Mouse (Mus musculus) layer of hippocampus, adult 18-20 months (tissue): Measurements from ENCODE around the gene Klc4. TPM values are rescaled to one million over a fixed set of nuclear protein-coding genes. Genes with fewer than 3 reads are reported as not detected.
A peak's percentile ranks its signal among the peaks of the same experiment; 100 is the strongest.

Experiments
- DNase-seq, 2 experiments: peaks; one replicate each; pipeline ENCODE4 v3.0.0; 2022; ENCODE audit warnings: low spot score in 2 of 2
- total RNA-seq, 2 experiments: library from RNA; stranded (reverse); gene quantifications; 2 replicates each; pipeline ENCODE4 v1.2.3; 2021

The Klc4 gene
- total RNA-seq, 2 experiments from 2014 or later = 22.4 to 22.6 TPM

DNA sequence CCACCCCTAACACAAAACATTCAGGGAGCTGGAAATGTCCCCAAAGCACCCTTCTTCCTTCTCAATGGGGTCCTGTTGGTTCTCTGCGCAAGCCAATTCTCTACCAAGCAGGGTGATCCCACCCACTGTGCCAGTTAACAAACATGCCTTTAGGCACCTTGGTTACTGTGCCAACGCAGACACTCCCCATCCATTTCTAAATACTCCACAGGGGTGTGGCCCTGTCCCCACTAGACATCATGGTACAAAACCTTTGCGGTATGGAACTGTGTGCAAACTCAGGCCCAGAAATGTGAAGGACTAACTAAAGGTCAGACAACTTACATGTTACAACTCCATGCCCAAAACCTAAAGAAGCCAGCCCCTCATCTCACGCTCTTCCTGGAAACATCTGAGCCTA, 52.7 kb downstream of the Klc4 start:
- DNase-seq = no peak

GRCm38 (mm10) chr17:46591406-46591805, 54.4 kb downstream of the Klc4 start:
- no peak for DNase-seq

GRCm38 (mm10) chr17:46590439-46590838, 55.4 kb downstream of the Klc4 start:
- DNase-seq = no peak

- DNase-seq = peak in 1 of 2 experiments; percentile 40
Measured at GRCm38 (mm10) chr17:46589635-46590314, 56.0 kb downstream of the Klc4 start.

GRCm38 (mm10) chr17:46588913-46589312, 56.9 kb downstream of the Klc4 start:
- peak in 1 of 2 experiments; percentile 29 for DNase-seq

DNA sequence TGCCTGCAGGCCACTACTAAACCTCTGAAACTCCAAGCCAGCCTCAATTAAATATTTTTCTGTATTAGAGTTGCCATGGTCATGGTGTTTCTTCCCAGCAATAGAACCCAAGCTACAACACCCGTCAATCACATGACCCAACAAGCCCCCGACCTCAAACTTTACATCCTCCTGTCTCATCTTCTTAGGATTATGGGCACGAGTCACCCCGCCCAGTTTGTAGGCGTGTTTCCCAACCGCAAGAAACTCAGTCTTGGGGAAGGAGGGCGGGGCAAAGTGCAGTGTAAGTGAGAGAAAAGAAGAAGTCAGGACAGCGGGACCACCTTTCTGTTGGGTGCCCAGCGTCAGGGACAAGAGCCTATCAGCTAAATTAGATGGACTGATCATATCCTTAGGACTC, 57.6 kb downstream of the Klc4 start:
- DNase-seq = no peak

GRCm38 (mm10) chr17:46586327-46586726, 59.5 kb downstream of the Klc4 start:
- DNase-seq = no peak

Other genes with a start within 250 kb of the Klc4 start
- 1 to 10 TPM; 4.7 to 4.8 TPM for gene Crip3, start 217.1 kb downstream of the Klc4 start, total RNA-seq
- under 1 TPM in 1 of 2 experiments, not detected in 1; 0.43 TPM for gene Slc22a7, start 207.6 kb downstream of the Klc4 start, total RNA-seq
- gene Ttbk1, start 158.3 kb downstream of the Klc4 start, total RNA-seq = 100 to 1,000 TPM; 117 to 120 TPM
- gene Dnph1, start 149.3 kb downstream of the Klc4 start, total RNA-seq = 1 to 10 TPM; 5.1 to 5.9 TPM
- 10 to 100 TPM; 61.8 to 66.4 TPM for gene Cul9, start 99.6 kb downstream of the Klc4 start, total RNA-seq
- 10 to 100 TPM; 80.8 to 89.0 TPM for gene Srf, start 89.8 kb downstream of the Klc4 start, total RNA-seq
- gene Ptk7, start 16.5 kb downstream of the Klc4 start, total RNA-seq = 1 to 10 TPM; 8.0 to 9.0 TPM
- 10 to 100 TPM; 53.1 to 60.7 TPM for gene Mrpl2, start 207 bp upstream of the Klc4 start, total RNA-seq
- gene Cul7, start 4.3 kb upstream of the Klc4 start, total RNA-seq = 10 to 100 TPM; 18.9 to 20.2 TPM
- 10 to 100 TPM; 17.2 to 19.7 TPM for gene Rrp36, start 28.3 kb upstream of the Klc4 start, total RNA-seq
- 100 to 1,000 TPM in 1 of 2 experiments, 10 to 100 TPM in 1; 97.2 to 109 TPM for gene Mea1, start 32.8 kb upstream of the Klc4 start, total RNA-seq
- gene Klhdc3, start 34.9 kb upstream of the Klc4 start, total RNA-seq = 100 to 1,000 TPM; 172 to 177 TPM
- 10 to 100 TPM; 89.3 to 90.9 TPM for gene Ppp2r5d, start 59.1 kb upstream of the Klc4 start, total RNA-seq
- gene Pex6, start 65.4 kb upstream of the Klc4 start, total RNA-seq = 10 to 100 TPM; 55.5 to 62.4 TPM
- gene Gnmt, start 83.1 kb upstream of the Klc4 start, total RNA-seq = 1 to 10 TPM in 1 of 2 experiments, not detected in 1; 1.1 TPM
- gene Cnpy3, start 106.2 kb upstream of the Klc4 start, total RNA-seq = 10 to 100 TPM; 66.6 to 71.8 TPM
- gene Ptcra, start 117.7 kb upstream of the Klc4 start, total RNA-seq = under 1 TPM in 1 of 2 experiments, not detected in 1; 0.25 TPM
- 1 to 10 TPM; 4.9 to 8.3 TPM for gene 2310039H08Rik, start 126.6 kb upstream of the Klc4 start, total RNA-seq
- 10 to 100 TPM; 49.0 to 55.9 TPM for gene Rpl7l1, start 136.7 kb upstream of the Klc4 start, total RNA-seq
- 10 to 100 TPM; 61.5 to 65.7 TPM for gene Bicral, start 212.5 kb upstream of the Klc4 start, total RNA-seq
- gene Tbcc, start 244.7 kb upstream of the Klc4 start, total RNA-seq = 10 to 100 TPM; 29.9 to 30.2 TPM